Mouse (Mus musculus) urinary bladder, adult 2 months (tissue): ENCODE measurements around the gene Srpk1. TPM values are rescaled to one million over a fixed set of nuclear protein-coding genes. Genes with fewer than 3 reads are reported as not detected.
A peak's percentile ranks its signal among the peaks of the same experiment; 100 is the strongest.

Source experiments
- DNase-seq: peaks from one replicate; pipeline ENCODE4 v3.0.0; 2022; ENCODE audit warnings: low spot score
- polyA plus RNA-seq: library from polyadenylated mRNA; depleted of rRNA; stranded (reverse); fragments of >200 nt; gene quantifications from 2 replicates; pipeline ENCODE4 v1.2.3, GENCODE M21; 2012; rRNA removed

Gene Srpk1
- polyA plus RNA-seq: 31.2 and 33.5 TPM in 2 replicates

DNA sequence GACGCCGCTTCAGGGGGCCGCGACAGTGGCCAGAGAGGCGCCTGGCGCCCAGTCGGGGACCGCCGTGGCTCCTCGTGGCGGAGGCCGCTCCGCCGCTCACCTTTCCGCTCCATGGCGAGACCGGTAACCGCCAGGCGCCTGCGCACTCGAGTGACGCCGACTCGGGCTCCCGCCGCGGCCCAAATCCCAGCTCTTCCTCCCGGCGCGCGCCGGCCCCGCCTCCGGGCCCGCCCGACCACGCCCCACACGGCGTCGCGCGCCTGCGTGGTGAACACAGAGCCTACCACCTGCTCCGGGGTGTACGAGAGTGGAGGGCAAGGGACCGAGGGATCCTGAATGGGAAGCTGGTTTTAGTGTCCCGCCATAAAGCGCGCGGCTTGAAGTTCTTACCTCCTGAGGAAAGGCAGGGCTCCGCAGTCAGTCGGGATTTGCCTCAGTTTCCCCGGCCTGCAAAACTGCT lies at the start of gene Srpk1:
TSS of gene Srpk1 (minus strand) at position 410 of the 460 bp plus-strand sequence.
- DNase-seq: peak; percentile 83

DNA sequence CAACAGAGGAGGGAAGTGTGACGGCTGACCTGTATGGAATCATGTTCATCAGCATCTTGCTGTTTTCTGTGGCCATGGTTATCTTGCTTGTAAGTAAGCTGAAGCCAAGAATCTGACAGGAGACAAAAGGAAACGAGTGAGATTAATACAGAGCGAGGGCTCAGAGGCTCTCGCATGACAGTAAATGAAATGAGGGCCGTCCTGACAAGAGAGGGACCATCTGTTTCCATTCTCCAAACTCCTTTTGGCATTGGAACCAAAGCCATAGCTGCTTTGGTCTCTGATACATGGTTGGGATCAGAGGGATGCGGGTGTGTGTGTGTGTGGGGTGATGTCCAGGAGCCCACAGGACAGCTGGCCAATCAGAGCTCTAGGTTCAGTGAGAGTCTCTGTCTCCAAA lies 37.1 kb upstream of the Srpk1 start:
- no peak for DNase-seq

DNA sequence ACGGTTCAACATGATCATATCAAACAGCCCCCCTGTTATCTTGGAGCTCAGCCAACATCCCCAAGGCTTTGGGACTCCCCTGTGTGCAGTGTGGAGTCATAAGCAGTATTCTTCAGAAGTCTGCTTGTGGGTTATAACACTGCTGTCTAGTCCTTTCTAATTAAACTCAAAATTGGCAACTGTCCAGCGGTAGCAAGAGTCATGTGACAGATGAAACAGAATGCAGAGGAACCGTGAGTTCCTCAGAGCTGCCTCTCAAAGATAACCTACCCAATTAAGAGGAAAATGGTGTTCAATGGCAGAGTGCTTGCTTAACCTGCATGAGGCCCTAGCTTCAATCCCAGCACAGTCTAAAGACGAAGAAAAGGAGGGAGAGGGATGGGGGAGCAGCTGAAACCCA lies 35.4 kb upstream of the Srpk1 start:
- no peak for DNase-seq

DNA sequence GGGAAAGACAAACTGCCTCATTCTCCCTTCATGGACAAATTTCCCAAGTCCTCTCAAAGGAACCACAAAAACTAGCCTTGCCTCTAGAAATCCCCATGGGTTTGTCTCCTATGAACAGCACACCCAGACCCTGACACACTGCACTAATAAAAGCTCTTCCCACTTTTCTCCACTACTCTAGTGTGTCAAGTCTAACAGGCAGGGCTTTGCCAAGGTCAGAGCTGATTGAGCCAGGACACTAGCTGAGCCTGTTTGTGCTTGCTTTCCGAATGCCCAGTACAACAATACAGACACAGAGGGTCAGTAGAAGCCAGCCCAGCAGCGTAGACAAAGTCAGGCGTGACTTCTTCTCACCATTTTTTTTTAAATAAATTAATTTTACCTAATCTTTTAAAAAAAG lies 27.8 kb upstream of the Srpk1 start:
- DNase-seq: no peak

DNA sequence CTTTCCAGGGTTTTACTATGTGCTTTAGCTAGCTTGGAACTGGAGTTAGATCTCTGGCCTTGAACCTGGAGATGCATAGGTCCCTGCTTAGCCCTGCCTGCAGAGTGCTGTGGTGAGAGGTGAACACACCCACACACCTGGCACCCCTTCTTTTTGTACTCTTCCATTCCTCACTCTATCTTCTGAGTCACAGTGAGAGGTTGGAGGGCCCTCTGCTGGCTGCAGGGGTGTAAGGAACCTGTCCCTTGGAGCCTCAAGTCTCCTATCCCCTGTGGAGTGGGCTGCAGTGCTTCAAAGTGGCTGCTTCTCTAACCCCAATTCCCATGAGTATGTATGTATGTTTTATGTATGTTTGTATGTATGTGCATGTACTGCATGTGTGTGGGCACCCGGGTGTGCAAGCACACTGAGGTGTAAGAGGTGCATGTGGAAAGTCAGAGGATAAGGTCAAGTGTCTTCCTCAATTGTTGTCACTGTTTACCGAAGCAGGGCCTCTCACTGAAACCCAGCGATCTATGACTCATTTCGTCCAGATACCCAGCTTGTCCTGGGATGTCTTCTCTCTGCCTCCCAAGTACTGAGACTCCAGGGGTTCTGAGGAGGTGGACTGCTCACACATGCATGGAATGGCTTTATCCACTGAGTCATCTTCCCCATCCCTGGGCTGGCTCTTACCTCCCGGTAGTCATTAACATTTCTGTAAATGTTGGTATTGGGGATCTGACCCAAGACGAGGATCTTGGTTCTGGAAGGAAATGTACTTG lies 26.3 kb upstream of the Srpk1 start:
- no peak for DNase-seq

DNA sequence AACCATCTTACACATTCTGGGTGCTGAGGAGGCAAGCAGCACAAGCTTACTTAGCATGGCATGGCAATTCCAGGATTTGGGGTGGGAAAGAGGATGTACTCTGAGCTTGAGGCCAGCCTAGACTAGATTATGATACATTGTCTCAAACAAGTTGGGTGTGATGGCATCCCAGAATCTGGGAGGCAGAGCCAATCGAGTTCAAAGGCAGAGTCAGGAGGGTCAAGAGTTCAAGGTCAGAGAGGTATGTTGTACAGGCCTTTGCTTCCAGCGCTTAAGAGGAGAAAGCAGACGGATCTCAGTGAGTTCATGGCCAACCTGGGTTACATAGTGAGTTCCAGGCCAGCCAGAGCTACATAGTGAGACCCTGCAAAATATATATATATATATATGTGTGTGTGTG lies 23.7 kb upstream of the Srpk1 start:
- DNase-seq: no peak

DNA sequence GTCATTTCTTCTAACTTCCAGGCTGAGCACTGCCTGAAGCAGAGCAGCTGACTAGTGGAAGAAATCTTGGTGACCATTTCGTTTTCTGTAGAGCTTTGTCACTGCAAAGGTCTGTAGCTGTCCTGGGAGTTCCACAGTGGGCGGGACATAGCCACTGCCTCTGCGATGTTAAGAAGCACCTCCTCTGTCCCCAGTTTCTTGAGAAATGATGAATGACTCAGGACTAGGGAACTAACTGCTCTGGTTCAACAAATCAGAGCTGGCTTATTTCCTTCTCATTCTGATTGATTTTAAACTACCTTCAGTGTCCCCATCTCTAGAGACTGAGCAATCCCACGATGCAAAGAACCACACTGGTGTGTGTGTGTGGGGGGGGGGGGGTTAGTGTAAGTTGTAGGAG lies 21.6 kb upstream of the Srpk1 start:
- DNase-seq: no peak

DNA sequence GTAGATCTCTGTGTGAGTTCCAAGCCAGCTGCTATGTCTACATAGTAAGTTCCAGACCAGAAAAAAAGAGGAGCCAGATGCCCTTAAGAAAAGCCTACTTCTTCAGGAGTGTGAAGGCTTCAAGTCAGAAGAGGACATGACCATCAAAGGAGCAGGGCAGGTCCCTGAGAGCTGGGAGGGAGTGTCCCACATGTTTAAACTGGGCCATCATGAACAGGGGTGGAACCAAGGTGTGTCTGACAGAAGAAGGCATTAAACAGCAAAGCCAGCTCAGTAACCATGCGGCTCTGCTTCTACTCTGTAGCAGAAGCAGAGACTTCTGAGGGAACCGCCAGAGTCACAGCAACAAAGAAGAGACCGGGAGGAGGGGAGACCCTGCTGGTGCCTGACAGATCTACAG lies 21.2 kb upstream of the Srpk1 start:
- no peak for DNase-seq

DNA sequence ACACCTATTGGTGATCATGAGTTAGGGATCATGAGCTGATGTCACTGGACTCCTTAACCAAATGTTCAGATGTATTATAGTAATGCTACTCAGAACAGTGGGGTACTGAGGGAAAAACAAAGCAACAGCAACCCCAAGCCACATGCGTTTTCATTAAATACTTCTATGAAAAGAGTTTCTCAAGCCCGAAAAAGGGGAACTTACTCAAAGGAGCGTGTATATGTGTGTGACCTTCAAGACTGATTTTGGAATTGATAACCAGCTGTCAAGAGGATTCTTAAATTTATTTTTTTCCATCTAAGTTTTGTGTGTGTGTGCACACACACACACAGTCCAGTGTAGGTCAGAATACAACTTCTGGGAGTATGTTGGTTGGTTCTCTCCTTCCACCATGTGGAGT lies 17.6 kb upstream of the Srpk1 start:
- no peak for DNase-seq

DNA sequence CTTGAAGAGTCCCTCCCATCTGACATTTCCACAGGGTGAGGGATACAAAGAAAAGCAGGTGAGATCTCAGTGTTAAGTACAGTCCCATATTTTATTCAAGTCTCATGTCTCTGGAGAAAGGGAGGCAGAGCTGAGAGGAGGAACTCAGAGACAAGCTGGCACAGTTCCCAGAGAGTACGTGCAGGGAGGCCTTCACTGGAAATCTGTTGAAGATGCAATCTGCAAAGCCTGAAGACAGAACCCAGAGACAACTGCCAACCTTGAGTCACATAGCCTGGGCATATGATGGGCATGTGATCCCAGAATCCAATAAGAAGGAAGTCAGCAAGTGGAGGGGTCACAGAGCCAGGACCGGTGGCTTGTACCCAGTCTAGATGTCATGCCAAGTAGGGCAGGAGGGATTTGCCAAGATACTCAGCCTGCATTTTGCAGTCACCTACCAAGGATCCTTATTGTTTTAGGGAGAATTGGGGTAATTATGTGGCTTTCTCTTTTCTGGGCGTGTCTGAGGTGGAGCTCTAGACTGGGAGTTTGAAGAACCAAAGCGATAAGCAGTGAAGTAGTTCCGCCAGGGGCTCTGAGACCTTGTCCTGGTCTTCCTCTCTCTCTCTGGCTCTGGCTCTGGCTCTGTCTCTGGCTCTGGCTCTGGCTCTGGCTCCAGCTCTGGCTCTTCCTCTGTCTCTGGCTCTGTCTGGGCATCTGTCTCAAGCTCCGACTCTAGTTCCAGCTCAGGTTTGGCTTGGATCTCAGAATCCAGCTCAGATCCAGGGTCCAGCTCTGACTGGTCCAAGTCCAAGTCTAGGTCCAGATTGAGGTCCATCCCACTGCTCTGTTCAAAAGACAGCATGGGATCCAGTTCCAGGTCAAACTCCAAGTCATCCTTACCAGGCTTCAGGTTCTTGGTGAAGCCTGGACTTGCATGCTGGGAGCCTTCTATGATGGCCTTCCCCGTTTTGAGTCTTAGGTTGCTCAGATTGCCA lies 15.5 kb upstream of the Srpk1 start:
- no peak for DNase-seq

DNA sequence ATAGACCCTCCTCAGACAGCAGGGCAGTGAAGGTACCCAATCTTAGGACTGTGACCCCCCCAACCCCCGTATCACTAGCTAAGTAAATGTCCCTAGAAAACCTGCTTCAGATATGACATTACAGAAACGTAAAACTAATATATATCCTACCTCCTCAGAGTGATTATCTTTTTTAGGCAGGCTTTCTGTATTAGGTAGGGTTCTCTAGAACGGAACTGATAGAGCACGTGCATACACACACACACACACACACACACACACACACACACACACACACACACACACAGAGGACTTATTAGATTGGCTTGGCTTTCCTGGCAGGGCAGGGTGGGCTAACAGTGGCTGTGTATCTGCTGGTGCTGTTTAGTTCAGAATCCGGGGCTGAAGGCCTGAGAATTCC lies 13.3 kb upstream of the Srpk1 start:
- no peak for DNase-seq

DNA sequence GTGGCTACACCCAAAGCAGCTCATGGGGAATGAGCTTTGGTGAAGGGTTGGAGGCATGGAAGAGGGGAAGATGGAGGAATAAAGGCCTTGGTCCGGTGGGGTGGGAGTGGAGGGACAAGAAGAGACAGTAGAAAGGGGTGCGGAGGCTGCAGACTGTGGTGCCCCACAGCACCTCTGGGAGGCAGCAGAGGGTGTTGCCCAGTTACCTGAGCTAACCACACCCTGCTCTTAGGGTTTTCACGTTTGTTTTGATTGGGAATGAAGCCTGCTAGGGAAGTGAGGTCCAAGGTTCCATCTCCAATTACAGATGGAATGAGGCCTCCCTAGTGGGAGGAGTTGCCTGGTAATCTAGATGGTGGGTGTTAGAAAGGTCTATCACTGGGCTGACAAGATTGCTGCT lies 6.6 kb upstream of the Srpk1 start:
- DNase-seq: no peak

DNA sequence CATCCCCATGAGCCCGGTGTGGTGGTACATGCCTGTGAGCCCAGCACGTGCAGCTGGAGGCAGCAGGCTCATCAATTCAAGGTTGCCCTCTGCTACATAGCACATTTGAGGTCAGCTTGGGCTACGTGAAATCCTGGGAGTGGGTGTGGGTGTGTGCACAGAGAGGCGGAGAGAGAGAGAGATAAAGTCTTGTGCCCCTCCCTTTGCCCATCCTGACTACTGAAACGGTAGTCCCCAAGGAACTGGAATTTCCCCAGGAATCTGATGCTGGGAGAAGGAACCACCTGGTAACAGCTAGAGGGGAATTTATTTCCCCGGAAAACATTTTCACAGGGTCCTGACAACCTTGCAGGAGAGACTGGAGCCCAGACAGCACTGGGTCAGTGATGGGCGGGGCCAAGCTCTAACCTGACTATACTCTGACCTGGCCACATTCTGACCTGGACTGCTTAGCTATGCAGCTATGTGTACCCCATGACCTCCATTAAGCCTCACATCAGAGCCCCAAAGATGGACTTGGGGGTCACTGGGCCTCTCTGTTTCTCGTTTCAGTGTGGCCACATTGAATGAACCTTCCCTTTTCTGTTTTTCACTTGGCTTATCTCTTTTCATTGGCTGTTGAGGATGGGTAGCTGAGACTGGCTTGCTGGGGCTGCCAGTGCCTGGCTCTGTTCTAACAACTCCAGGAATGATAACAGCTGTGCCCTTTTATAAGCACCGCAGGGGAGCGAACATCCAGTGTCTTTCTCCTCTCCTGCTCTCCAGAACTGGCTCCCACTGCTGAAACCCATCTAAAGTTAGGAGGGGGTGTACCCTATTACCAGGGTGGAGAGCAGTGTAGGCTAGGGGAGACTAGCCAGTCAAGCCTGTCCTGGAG lies 6.0 kb upstream of the Srpk1 start:
- DNase-seq: no peak

DNA sequence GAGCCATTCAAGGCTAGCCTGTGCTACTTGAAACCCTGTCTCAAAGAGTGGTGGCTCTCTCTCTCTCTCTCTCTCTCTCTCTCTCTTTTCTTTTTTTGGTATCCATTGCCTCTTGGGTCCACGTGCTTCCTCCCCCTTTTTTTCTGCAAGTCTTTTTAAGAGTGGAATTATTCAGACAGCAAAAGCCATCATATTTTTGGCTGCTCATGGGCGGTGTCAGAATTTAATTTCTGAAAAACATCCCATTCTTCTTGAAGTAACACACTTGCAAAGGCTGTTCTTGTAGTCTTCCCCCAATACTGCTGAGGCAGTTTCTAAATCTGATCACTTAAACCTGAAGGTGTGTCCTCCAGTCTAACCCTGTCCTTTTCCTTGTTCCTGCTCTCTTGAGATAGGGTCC lies 4.4 kb upstream of the Srpk1 start:
- no peak for DNase-seq

DNA sequence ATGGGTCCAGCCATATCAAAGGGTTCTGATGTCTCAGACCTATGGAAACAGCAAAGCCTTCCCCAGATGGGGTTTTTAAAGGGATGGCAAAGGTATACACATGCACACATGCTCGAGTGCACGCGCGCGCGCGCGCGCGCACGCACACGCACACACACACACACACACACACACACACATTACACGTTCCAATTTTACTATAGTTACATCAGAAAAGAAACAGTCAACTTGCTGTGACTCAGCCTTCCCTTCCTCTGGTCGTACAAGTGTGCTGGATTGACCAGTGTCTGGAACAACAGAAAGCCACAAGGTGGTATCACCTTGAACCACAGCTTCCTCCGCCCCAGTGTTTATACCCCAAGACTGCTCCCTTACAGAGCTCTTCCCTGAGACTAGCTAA lies 2.8 kb upstream of the Srpk1 start:
- DNase-seq: no peak

DNA sequence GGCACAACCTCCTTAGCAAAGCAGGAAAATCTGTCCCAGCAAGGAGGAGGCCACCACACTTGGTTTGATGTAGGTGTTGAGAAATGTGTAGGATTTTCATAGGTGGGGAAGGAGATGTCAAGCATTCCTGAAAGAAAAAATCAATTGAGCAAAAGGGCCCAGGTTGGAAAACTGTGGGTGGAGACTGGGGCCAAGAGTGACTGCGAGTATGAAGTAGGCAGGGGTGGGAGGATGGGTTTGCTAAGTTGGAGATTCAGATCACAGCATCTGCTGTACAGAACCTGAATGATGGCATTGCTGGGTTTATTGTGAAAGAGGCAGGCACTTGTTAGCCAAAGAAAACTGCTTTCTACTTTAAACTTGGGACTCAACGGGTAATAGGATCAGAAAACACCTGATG lies 2.3 kb upstream of the Srpk1 start:
- DNase-seq: no peak

DNA sequence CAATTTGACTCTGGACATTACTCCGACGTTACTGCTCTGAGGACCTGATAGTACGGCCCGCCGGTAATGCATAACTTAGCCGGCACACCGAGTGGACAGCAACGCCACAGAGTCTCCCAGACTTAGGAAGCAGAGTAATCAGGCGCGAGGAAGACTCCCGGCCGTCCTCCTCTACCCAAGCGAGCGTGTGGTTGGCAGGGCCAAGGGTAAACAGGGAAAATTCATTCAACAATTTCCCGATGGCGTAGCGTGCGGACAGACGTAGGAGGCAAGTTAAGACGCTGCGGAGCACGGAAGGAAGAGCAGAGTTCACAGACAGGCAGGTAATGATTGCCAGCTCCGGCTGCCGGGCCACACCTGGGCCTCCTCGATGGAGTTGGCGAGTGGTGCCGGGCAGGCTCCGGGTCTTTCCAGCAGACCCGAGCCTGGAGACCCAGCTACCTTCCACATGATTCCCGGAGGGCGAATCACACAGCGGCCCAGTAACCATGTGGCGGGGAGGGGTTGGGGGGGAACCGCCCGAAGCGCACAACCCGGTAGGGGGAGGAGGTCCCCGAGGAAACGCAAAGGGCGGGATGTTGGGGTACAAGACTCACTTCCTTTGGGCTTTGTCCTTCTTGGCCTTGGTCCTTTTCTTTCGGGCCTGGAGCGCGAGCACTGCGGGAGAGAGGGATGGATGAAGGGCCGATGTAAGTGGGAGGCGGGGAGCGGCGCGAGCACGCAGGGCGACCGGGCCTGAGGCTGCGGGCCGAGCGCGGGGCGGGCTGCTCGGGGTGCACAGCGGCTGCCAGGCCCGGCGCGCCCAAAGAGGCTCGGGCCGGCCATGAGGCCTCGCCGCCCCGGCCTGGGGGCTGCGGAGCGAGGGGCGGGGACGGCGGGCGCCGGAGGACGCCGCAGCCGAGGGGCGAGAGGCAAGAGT lies 869 bp downstream of the Srpk1 start:
- peak; percentile 53 for DNase-seq

DNA sequence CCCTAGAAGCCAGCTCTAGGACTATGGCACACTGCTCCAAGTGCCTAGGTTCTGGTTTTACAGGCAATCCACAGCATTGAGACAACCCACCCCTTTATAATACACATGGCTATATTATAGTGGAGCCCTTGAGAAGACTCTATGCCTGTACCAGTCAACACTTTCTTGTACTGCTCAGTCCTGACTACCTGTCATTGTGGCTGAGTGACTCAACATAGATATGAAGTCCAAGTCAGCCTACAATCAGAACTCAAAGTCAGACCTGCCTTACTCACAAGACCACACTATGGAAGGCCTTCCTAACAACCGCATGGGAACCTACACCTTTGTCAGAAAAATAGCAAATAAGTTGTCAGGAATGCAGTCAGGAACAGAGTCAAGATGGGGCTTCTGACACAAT lies 3.7 kb downstream of the Srpk1 start:
- DNase-seq: no peak

DNA sequence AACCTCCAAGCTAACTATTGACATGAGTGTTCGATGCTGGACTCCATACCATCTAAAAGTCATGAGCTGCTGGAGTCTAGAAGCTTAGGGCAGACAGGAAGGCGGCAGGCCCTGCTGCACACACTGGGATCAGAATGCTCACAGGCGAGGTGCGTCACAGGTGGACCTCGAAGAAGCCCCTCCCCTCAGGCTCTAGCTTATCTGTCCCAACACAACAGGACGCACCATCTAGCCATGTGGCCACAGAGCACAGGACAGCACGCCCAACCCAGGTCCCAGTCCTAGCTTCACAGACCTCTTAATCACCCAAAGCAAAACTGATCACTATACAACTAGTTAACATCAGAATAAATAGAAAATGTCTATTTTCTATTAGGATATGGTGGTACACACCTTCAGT lies 4.4 kb downstream of the Srpk1 start:
- no peak for DNase-seq

DNA sequence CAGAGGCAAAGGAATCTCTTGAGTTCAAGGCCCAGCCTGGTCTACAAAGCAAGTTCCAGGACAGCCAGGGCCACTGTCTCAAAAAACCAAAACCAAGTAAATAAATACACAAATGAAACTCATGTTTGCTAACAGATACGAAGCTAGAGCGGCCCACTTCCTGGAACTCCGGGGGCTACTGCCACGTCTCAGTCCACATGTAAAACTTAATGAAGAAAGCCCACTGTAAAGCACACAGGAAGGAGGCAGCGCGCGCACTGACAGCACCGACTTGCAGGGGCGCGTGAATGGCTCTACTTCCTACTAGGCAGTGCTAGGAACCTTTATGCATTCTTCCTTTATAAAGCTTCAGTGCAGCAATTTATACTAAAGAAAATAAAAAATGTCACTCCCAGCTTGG lies 4.9 kb downstream of the Srpk1 start:
- no peak for DNase-seq

DNA sequence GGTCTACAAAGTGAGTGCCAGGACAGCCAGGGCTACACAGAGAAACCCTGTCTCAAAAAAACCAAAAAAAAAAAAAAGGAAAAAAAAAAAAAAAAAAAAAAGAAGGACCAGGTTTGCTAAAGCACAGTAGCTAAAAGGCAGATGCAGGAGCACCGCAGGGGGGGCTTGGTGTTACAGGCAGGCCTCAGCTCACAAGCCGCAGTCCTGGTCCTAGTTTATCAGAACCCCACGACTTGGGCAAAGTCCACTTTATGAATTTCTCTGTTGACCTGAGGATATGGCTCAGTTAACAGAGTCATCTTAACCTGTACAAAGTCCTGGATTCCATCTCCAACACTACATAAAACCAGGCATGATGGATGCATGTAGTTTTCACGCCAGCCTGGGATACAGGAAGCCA lies 7.2 kb downstream of the Srpk1 start:
- no peak for DNase-seq
